Mouse (Mus musculus) MEL (cell line): ENCODE measurements at regions not wholly inside any gene's neighbourhood (a gene's known extent, or its start where the extent isn't known, plus 50 kb on each side); places are given as distances from the start of the nearest gene placed in this dataset.

Experiments used
- DNase-seq: peaks from one replicate; pipeline ENCODE4 v3.0.0; 2011; ENCODE audit warnings: low read depth, low spot score
- H3K27ac ChIP-seq: 2 replicates; pipeline ENCODE4 v1.5.1; 2012; ENCODE audit warnings: low read depth, mild to moderate bottlenecking, control low read depth, low read length, moderate library complexity; ENCODE audit not compliant: control insufficient read depth
- H3K27me3 ChIP-seq, 2 experiments: fragments of 150-350 bp in 1 of 2; sonication (generic) in 1 of 2; 2 replicates each; pipeline ENCODE4 v1.6.1; 2012; ENCODE audit warnings: low read length in 2 of 2, mild to moderate bottlenecking in 2 of 2, improper control_type of control experiment in 1 of 2, moderate library complexity in 1 of 2; ENCODE audit not compliant: insufficient read depth in 2 of 2, control insufficient read depth in 1 of 2
- H3K36me3 ChIP-seq, 2 experiments: 2 replicates each; pipeline ENCODE4 v1.6.1; 2012 to 2014; ENCODE audit warnings: low read length in 2 of 2, improper control_type of control experiment in 1 of 2, inconsistent platforms in 1 of 2, mild to moderate bottlenecking in 1 of 2; ENCODE audit not compliant: insufficient read depth in 2 of 2, control insufficient read depth in 1 of 2
- H3K4me1 ChIP-seq, 2 experiments: fragments of 150-350 bp in 1 of 2; sonication (generic) in 1 of 2; 2 replicates each; pipeline ENCODE4 v1.6.1; 2012; ENCODE audit warnings: low read length in 2 of 2, improper control_type of control experiment in 1 of 2, mild to moderate bottlenecking in 1 of 2; ENCODE audit not compliant: insufficient read depth in 2 of 2, control insufficient read depth in 1 of 2
- H3K4me3 ChIP-seq, 2 experiments: fragments of 150-350 bp in 1 of 2; sonication (generic) in 1 of 2; 2 replicates each; pipeline ENCODE4 v1.5.1; 2012; ENCODE audit warnings: low read depth in 2 of 2, low read length in 2 of 2, mild to moderate bottlenecking in 2 of 2, moderate library complexity in 2 of 2, control low read depth in 1 of 2, improper control_type of control experiment in 1 of 2; ENCODE audit not compliant: control insufficient read depth in 1 of 2, insufficient read depth in 1 of 2
- H3K79me2 ChIP-seq: 2 replicates; pipeline ENCODE4 v1.6.1; 2012; ENCODE audit warnings: mild to moderate bottlenecking, low read length, moderate library complexity; ENCODE audit not compliant: control insufficient read depth, poor library complexity, insufficient read depth
- H3K9ac ChIP-seq: 2 replicates; pipeline ENCODE4 v1.6.1; 2012; ENCODE audit warnings: low read depth, mild to moderate bottlenecking, control low read depth, low read length, moderate library complexity; ENCODE audit not compliant: control insufficient read depth, poor library complexity, severe bottlenecking
- H3K9me3 ChIP-seq: fragments of 150-350 bp; sonication (generic); replicated peaks from 2 replicates; pipeline ENCODE4 v1.6.1; 2012; ENCODE audit warnings: mild to moderate bottlenecking, low read length, improper control_type of control experiment, moderate library complexity; ENCODE audit not compliant: insufficient read depth
- BHLHE40 ChIP-seq: IDR thresholded peaks from 2 replicates; pipeline ENCODE4 v1.6.1; 2012; ENCODE audit warnings: low read depth, mild to moderate bottlenecking, inconsistent platforms, low read length, improper control_type of control experiment, borderline replicate concordance
- CTCF ChIP-seq, 3 experiments: IDR thresholded peaks in 2 of 3; conservative IDR thresholded peaks in 1 of 3; 2 replicates each; pipeline ENCODE4 v1.5.1; 2011 to 2012; ENCODE audit warnings: low read length in 3 of 3, low read depth in 2 of 3, mild to moderate bottlenecking in 2 of 3, improper control_type of control experiment in 1 of 3, inconsistent platforms in 1 of 3, mixed read lengths in 1 of 3, moderate library complexity in 1 of 3; ENCODE audit not compliant: control insufficient read depth in 1 of 3, insufficient read depth in 1 of 3, poor library complexity in 1 of 3, severe bottlenecking in 1 of 3
- ETS1 ChIP-seq: IDR thresholded peaks from 2 replicates; pipeline ENCODE4 v1.6.1; 2012; ENCODE audit warnings: low read depth, mild to moderate bottlenecking, inconsistent platforms, low read length, improper control_type of control experiment, moderate library complexity
- GATA1 ChIP-seq: IDR thresholded peaks from 2 replicates; pipeline ENCODE4 v1.6.1; 2011; ENCODE audit warnings: low read depth, low read length, improper control_type of control experiment
- MAZ ChIP-seq: IDR thresholded peaks from 2 replicates; pipeline ENCODE4 v1.6.1; 2012; ENCODE audit warnings: low read depth, mild to moderate bottlenecking, inconsistent platforms, low read length, improper control_type of control experiment
- MEF2A ChIP-seq: IDR thresholded peaks from 2 replicates; pipeline ENCODE4 v1.6.1; 2014; ENCODE audit warnings: low read depth, mild to moderate bottlenecking, inconsistent platforms, low read length, improper control_type of control experiment; ENCODE audit not compliant: poor library complexity, insufficient replicate concordance, severe bottlenecking; ENCODE audit errors: extremely low read depth
- MYB ChIP-seq: IDR thresholded peaks from 2 replicates; pipeline ENCODE4 v1.6.1; 2011; ENCODE audit warnings: mild to moderate bottlenecking, low read depth, low read length, improper control_type of control experiment
- MYC ChIP-seq: IDR thresholded peaks from 2 replicates; pipeline ENCODE4 v1.6.1; 2011; ENCODE audit warnings: low read depth, mild to moderate bottlenecking, low read length, improper control_type of control experiment, moderate library complexity
- NELFE ChIP-seq: IDR thresholded peaks from 2 replicates; pipeline ENCODE4 v1.6.1; 2011; ENCODE audit warnings: low read depth, low read length, improper control_type of control experiment
- POLR2AphosphoS2 ChIP-seq: IDR thresholded peaks from 2 replicates; pipeline ENCODE4 v1.6.1; 2011; ENCODE audit warnings: low read length, improper control_type of control experiment
- RCOR1 ChIP-seq: IDR thresholded peaks from 2 replicates; pipeline ENCODE4 v1.6.1; 2012; ENCODE audit warnings: low read depth, mild to moderate bottlenecking, inconsistent platforms, low read length, improper control_type of control experiment
- UBTF ChIP-seq: IDR thresholded peaks from 2 replicates; pipeline ENCODE4 v1.6.1; 2012; ENCODE audit warnings: low read depth, mild to moderate bottlenecking, inconsistent platforms, low read length, improper control_type of control experiment, moderate library complexity, borderline replicate concordance; ENCODE audit not compliant: insufficient read depth
- USF1 ChIP-seq: IDR thresholded peaks from 2 replicates; pipeline ENCODE4 v1.6.1; 2014; ENCODE audit warnings: low read depth, mild to moderate bottlenecking, inconsistent platforms, low read length, improper control_type of control experiment, moderate library complexity
- ZMIZ1 ChIP-seq: IDR thresholded peaks from 2 replicates; pipeline ENCODE4 v1.6.1; 2012; ENCODE audit warnings: low read depth, mild to moderate bottlenecking, inconsistent platforms, low read length, improper control_type of control experiment, moderate library complexity
- ZNF384 ChIP-seq: IDR thresholded peaks from 2 replicates; pipeline ENCODE4 v1.6.1; 2012; ENCODE audit warnings: low read depth, mild to moderate bottlenecking, inconsistent platforms, low read length, improper control_type of control experiment

DNA sequence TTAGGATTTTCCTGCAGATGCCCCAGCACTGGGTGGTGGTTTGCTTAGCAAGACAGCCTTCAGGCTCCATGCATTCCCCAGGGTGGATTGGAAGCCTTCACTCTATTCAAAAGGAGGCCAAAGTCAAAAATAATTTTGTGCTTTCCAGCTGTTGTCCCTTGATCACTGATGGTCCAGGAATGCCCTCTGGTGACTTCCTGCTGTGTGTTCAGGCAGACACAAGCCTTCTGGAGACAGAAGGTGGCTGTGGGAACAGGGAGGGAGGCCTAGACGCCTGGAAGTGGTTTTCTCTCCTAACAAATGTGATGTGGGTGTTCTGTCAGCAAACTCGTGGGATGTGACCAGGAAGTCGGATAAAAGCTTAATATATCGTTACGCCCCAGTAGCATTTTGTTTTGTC lies 81.3 kb downstream of the Atp6ap1l start:
- TF ChIP-seq POLR2AphosphoS2 (no peak), UBTF (no peak), ETS1 (no peak), CTCF (IDR thresholded peaks at IDR 0.05 in 2 of 3, conservative IDR thresholded peaks at IDR 0.05 in 1 of 3; ENCODE audit: control insufficient read depth in 1 of 3, insufficient read depth in 1 of 3, low read depth in 2 of 3, low read length in 3 of 3, poor library complexity in 1 of 3, severe bottlenecking in 1 of 3) (no peak)
- Histone ChIP-seq H3K4me3 (no peak overlapping the region), H3K27ac (no peak overlapping the region), H3K4me1 (no peaks in the 10 kb centered on the region), H3K9me3 (no peaks in the 10 kb centered on the region), H3K36me3 (no peaks in the 10 kb centered on the region), H3K79me2 (no peaks in the 10 kb centered on the region), H3K27me3 (no peaks in the 10 kb centered on the region), H3K9ac (no peak overlapping the region)
- no peak for DNase-seq

DNA sequence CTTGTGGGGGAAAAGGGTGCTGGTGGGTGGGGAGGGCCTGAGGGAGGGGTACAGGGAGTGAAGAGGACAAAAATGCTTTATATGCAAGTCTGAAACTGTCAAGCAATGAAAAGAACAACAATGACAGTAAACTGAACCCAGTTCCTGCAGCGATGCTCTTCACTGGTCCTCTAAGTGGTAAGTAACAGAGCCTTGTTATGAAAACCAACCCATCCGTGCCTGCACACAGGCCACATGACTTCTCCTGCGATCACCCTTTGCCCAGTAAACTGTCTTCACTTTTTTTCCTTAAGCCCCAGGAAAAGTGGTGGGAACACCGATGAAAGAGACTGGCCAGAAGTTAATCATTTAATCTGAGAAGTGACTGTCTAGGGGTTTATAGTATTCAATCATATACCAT lies 83.3 kb downstream of the Atp6ap1l start:
- Histone ChIP-seq H3K27ac (no peak overlapping the region), H3K9me3 (no peaks in the 10 kb centered on the region), H3K36me3 (no peaks in the 10 kb centered on the region), H3K79me2 (no peaks in the 10 kb centered on the region), H3K4me3 (no peak overlapping the region), H3K4me1 (no peaks in the 10 kb centered on the region), H3K9ac (no peak overlapping the region), H3K27me3 (no peaks in the 10 kb centered on the region)
- TF ChIP-seq UBTF = no peak
- no peak for DNase-seq

DNA sequence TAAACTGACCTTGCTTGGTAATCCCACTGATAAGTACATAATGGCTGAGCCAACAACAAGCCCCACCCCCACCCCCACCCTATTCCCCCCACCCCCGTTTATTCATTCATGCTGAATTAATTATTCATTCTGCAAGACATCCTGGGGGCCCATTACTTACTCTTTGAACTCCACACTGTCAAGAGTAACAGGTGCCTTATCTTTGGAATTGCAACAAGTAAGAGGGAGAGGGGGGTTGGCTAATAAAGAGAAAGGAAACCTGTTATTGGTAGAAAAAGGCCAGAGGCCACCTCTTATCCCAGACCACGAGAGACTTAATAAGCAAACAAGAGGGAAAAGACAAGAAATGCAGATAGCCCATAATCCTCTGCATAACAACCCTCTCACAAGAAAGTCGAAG lies 84.7 kb downstream of the Atp6ap1l start:
- Histone ChIP-seq H3K4me1 (no peaks in the 10 kb centered on the region), H3K27ac (no peak overlapping the region), H3K36me3 (no peaks in the 10 kb centered on the region), H3K27me3 (no peaks in the 10 kb centered on the region), H3K4me3 (no peak overlapping the region), H3K9ac (no peak overlapping the region), H3K79me2 (no peaks in the 10 kb centered on the region), H3K9me3 (no peaks in the 10 kb centered on the region)
- no peak for DNase-seq
- no peak for TF ChIP-seq MEF2A
- TF ChIP-seq NELFE = no peak

GRCm38 (mm10) chr13:90819934-90820333 lies 85.2 kb downstream of the Atp6ap1l start:
- no peak for DNase-seq
- TF ChIP-seq BHLHE40 = no peak
- no peak for TF ChIP-seq RCOR1
- TF ChIP-seq MEF2A = no peak
- TF ChIP-seq ZNF384 = no peak
- no peak for TF ChIP-seq GATA1
- no peak for TF ChIP-seq ZMIZ1
- TF ChIP-seq NELFE = no peak
- no peak for TF ChIP-seq USF1
- no peak for TF ChIP-seq MYB
- no peak for TF ChIP-seq MAZ
- TF ChIP-seq MYC = no peak
- H3K36me3 ChIP-seq = no peaks in the 10 kb centered on the region
- H3K27me3 ChIP-seq = no peaks in the 10 kb centered on the region
- no peaks in the 10 kb centered on the region for H3K79me2 ChIP-seq
- H3K27ac ChIP-seq = no peak overlapping the region
- no peak overlapping the region for H3K9ac ChIP-seq
- H3K4me3 ChIP-seq = no peak overlapping the region
- H3K4me1 ChIP-seq = no peaks in the 10 kb centered on the region
- no peaks in the 10 kb centered on the region for H3K9me3 ChIP-seq
